Mouse (Mus musculus): ENCODE results near the gene Rgl1. TPM values are rescaled to one million over a fixed set of nuclear protein-coding genes. Genes with fewer than 3 reads are reported as not detected.

Gene Rgl1
- polyA plus RNA-seq, 1 experiment, result 49.2 TPM

DNA sequence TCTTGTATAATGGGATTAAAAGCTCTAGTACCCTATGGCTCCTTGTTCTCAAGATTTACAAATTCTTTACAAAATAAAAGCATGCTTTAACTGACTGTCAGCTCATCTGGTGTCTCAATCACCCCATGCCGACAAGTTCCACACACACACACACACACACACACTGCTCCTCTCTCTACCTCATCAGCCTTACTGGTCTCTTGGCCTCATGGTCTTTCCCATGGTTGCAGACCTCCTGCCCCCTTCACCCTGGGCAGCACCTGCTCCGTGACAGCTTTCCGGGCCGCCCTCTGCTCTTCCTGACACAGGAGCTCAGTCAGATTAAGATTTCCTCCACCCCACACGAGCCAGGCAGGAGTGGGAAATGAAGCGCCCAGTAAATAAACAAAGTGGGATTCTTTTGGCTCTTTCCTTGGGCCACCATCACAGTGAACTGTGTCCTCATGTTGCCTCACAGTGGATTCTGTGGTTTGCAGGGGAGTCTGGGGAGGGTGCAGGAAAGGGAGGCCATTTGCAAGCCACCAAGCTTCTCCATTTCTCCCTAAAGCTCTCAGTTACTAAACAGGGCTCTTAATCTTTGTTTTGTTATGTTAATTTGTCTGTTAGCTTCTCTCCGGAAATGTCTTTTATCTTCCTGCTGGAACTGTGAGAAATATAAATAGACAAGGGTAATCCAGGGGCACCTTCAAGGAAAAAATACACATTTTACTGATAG is 193.2 kb downstream of the Rgl1 start:
- peak overlapping the region; percentile 54 for H3K27ac ChIP-seq (ENCODE audit: control insufficient read depth, insufficient read depth, low read depth, low read length)
- H3K4me1 ChIP-seq (ENCODE audit: control insufficient read depth, insufficient read depth, low read length), result peaks cover 6% of the 10 kb centered on the region
- H3K4me3 ChIP-seq (ENCODE audit: control insufficient read depth, low read depth, low read length), result no peak overlapping the region
- H3K27me3 ChIP-seq (ENCODE audit: control insufficient read depth, insufficient read depth, low read length), result no peaks in the 10 kb centered on the region
- TF ChIP-seq POLR2A (IDR thresholded peaks at IDR 0.05; ENCODE audit: control insufficient read depth, low read depth, low read length) (no peak), CTCF (IDR thresholded peaks at IDR 0.05; ENCODE audit: control insufficient read depth, insufficient read depth, insufficient replicate concordance, low read depth, low read length) (no peak)
- no peaks in the 10 kb centered on the region for H3K36me3 ChIP-seq (ENCODE audit: control insufficient read depth, insufficient read depth, low read length)

DNA sequence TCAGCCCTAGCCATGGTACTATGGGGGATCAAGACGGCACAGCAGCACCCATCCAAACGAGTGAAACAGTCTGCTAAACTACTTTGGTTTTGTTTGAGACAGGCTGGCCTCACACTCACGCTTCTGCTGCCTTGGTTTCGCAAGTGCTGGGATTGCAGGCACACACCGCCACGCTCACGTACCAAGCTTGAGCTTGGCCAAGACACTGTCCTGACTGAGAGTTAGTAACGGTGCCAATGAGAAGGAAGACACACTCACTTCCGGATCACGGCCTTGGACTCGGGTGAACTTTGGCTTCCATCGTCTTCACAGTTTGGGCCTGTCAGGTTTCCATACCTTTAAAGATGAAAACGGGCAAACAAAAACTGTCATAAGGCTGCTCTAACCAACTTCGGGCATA is 194.8 kb downstream of the Rgl1 start:
- Histone ChIP-seq H3K27ac (ENCODE audit: control insufficient read depth, insufficient read depth, low read depth, low read length) (no peak overlapping the region), H3K27me3 (ENCODE audit: control insufficient read depth, insufficient read depth, low read length) (no peaks in the 10 kb centered on the region), H3K4me1 (ENCODE audit: control insufficient read depth, insufficient read depth, low read length) (peaks cover 5% of the 10 kb centered on the region), H3K4me3 (ENCODE audit: control insufficient read depth, low read depth, low read length) (no peak overlapping the region), H3K36me3 (ENCODE audit: control insufficient read depth, insufficient read depth, low read length) (no peaks in the 10 kb centered on the region)
- no peak for TF ChIP-seq CTCF (IDR thresholded peaks at IDR 0.05; ENCODE audit: control insufficient read depth, insufficient read depth, insufficient replicate concordance, low read depth, low read length)

DNA sequence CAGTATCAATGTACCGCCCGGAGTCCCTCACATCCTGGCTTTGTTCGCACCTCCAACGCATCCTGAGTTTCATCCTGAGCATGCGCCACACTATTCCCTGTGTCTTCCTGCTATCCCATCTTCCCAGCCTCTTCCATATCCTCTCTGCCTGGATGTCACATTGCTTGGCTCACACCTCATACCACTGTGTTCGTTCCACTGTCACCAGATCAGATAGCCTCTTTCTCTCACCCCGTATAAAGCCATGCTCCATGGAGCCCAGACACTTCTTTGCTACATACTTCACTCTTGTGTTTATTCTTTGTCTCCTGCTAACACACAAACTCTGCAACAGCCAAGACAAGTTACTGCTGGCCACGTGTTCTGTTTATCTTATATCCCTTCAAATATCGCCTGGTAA is 195.5 kb downstream of the Rgl1 start:
- H3K4me3 ChIP-seq (ENCODE audit: control insufficient read depth, low read depth, low read length), result no peak overlapping the region
- H3K27me3 ChIP-seq (ENCODE audit: control insufficient read depth, insufficient read depth, low read length), result no peaks in the 10 kb centered on the region
- TF ChIP-seq POLR2A (IDR thresholded peaks at IDR 0.05; ENCODE audit: control insufficient read depth, low read depth, low read length), result no peak
- no peak for TF ChIP-seq CTCF (IDR thresholded peaks at IDR 0.05; ENCODE audit: control insufficient read depth, insufficient read depth, insufficient replicate concordance, low read depth, low read length)
- no peaks in the 10 kb centered on the region for H3K36me3 ChIP-seq (ENCODE audit: control insufficient read depth, insufficient read depth, low read length)
- no peak overlapping the region for H3K27ac ChIP-seq (ENCODE audit: control insufficient read depth, insufficient read depth, low read depth, low read length)
- peaks cover 4% of the 10 kb centered on the region for H3K4me1 ChIP-seq (ENCODE audit: control insufficient read depth, insufficient read depth, low read length)

DNA sequence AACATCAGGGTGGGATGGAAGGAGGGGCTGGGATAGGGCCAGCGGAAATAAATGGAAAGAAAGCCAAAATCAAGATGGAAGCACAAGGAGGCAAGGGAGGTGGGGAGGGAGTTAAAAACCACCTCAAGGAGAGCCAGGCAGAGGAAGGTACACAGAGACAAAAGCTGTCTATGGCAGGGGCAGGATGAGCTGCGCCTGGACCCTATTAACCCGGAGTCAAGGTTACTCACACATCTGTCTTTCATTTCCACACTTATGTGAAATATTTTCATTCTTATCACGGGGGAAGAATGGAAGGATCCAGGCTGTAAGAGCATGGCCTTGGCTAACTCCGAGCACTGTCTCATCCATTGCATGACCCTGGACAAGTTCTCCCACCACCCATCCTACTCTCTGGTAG is 202.9 kb downstream of the Rgl1 start:
- no peaks in the 10 kb centered on the region for H3K36me3 ChIP-seq (ENCODE audit: control insufficient read depth, insufficient read depth, low read length)
- H3K27me3 ChIP-seq (ENCODE audit: control insufficient read depth, insufficient read depth, low read length), result no peaks in the 10 kb centered on the region
- no peak overlapping the region for H3K4me3 ChIP-seq (ENCODE audit: control insufficient read depth, low read depth, low read length)
- TF ChIP-seq POLR2A (IDR thresholded peaks at IDR 0.05; ENCODE audit: control insufficient read depth, low read depth, low read length), result no peak
- TF ChIP-seq CTCF (IDR thresholded peaks at IDR 0.05; ENCODE audit: control insufficient read depth, insufficient read depth, insufficient replicate concordance, low read depth, low read length), result no peak
- peak overlapping the region; percentile 30; the same call in 1 of the 2 replicates for H3K27ac ChIP-seq (ENCODE audit: control insufficient read depth, insufficient read depth, low read depth, low read length)
- no peaks in the 10 kb centered on the region; the same call in 1 of the 2 replicates for H3K4me1 ChIP-seq (ENCODE audit: control insufficient read depth, insufficient read depth, low read length)

DNA sequence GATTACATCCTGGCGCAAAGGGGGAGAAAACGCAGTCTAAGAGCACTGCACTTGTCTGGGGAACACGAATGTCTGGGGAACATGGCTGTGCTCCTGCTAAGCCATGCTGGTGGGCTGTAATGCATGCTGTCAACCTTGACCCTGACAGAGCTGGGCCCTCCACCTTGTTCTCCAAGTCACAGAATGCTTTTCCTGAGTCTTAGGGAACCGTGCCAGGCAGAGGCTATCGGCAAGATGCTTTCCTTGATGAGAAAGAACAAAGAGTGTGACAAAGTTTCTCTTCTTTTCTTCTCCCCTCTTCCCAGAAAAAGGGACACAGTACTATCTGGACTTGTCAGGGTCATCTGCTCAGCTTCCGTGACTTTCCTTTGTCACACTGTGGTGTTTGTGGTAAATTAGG is 203.3 kb downstream of the Rgl1 start:
- TF ChIP-seq POLR2A (IDR thresholded peaks at IDR 0.05; ENCODE audit: control insufficient read depth, low read depth, low read length) (no peak), CTCF (IDR thresholded peaks at IDR 0.05; ENCODE audit: control insufficient read depth, insufficient read depth, insufficient replicate concordance, low read depth, low read length) (no peak)
- Histone ChIP-seq H3K4me1 (ENCODE audit: control insufficient read depth, insufficient read depth, low read length) (no peaks in the 10 kb centered on the region; the same call in 1 of the 2 replicates), H3K36me3 (ENCODE audit: control insufficient read depth, insufficient read depth, low read length) (no peaks in the 10 kb centered on the region), H3K27ac (ENCODE audit: control insufficient read depth, insufficient read depth, low read depth, low read length) (no peak overlapping the region; the same call in 1 of the 2 replicates), H3K4me3 (ENCODE audit: control insufficient read depth, low read depth, low read length) (no peak overlapping the region), H3K27me3 (ENCODE audit: control insufficient read depth, insufficient read depth, low read length) (no peaks in the 10 kb centered on the region)

DNA sequence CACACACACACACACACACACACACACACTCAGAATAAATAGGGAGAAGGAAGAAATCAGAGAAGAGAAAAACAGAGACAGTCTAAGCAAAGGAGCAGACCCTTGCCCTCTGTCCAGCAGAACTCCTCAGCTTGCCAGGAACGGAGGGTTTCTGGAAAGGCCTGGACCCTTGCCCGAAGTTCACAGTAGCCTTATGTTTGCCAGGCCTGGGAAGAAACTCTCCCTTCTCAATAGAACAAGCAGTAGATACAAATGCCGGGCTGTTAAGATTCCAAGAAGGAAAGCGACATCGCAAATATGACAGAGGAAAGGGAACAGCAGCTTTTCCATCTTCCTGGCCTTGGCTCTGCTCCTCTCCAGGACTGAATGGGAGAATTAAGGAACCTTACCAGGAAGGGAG is 205.7 kb downstream of the Rgl1 start:
- Histone ChIP-seq H3K4me3 (ENCODE audit: control insufficient read depth, low read depth, low read length) (no peak overlapping the region), H3K4me1 (ENCODE audit: control insufficient read depth, insufficient read depth, low read length) (peaks cover 2% of the 10 kb centered on the region; the same call in 1 of the 2 replicates), H3K36me3 (ENCODE audit: control insufficient read depth, insufficient read depth, low read length) (no peaks in the 10 kb centered on the region; the same call in 1 of the 2 replicates), H3K27ac (ENCODE audit: control insufficient read depth, insufficient read depth, low read depth, low read length) (peak overlapping the region; percentile 71), H3K27me3 (ENCODE audit: control insufficient read depth, insufficient read depth, low read length) (no peaks in the 10 kb centered on the region)
- TF ChIP-seq CTCF (IDR thresholded peaks at IDR 0.05; ENCODE audit: control insufficient read depth, insufficient read depth, insufficient replicate concordance, low read depth, low read length) (no peak), POLR2A (IDR thresholded peaks at IDR 0.05; ENCODE audit: control insufficient read depth, low read depth, low read length) (no peak)

DNA sequence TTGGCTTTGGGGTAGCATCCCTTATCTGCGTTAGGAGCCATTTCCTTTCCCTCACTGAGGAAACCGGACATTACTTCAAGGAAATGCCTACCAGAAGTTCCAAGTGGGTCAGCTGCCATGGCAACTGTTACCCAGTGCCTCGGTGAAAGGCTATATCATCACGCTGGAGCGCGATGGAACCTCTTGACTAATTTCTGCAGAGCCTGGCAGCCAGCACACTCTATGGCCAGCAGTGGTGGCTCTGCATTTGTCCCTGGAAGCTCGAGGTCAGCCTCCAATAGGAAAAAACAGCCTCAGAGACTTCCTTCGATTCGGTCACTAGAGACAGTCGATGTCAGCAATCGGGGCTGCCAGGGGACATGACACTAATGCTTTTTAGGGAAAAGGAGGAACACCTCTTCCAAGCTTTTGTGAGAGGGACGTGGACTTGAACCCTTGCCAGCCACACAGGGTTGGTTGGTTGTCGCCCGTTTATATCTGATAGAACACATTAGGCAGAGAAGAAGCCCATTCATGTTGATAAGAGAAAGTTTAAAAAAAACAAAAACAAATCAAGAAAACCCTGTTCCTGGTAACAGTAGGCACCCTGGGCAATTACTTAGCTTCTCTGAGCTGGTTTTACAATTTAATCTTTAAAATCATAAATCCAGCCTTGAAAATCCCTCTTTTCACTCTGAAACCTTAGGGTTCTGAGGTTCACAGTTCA is 209.4 kb downstream of the Rgl1 start:
- H3K27ac ChIP-seq (ENCODE audit: control insufficient read depth, insufficient read depth, low read depth, low read length), result no peak overlapping the region; the same call in 1 of the 2 replicates
- H3K4me1 ChIP-seq (ENCODE audit: control insufficient read depth, insufficient read depth, low read length), result peaks cover 2% of the 10 kb centered on the region; the same call in 1 of the 2 replicates
- no peaks in the 10 kb centered on the region; the same call in 1 of the 2 replicates for H3K36me3 ChIP-seq (ENCODE audit: control insufficient read depth, insufficient read depth, low read length)
- no peaks in the 10 kb centered on the region for H3K27me3 ChIP-seq (ENCODE audit: control insufficient read depth, insufficient read depth, low read length)
- H3K4me3 ChIP-seq (ENCODE audit: control insufficient read depth, low read depth, low read length), result no peak overlapping the region
- no peak for TF ChIP-seq CTCF (IDR thresholded peaks at IDR 0.05; ENCODE audit: control insufficient read depth, insufficient read depth, insufficient replicate concordance, low read depth, low read length)
